Mouse (Mus musculus): ENCODE results near the gene Tcl1b2.
"Not testable (repeated sequence)": the region's sequence is repeated elsewhere in the genome, so short reads cannot be mapped to it uniquely, and the experiment has no call there.

Gene Tcl1b2

DNA sequence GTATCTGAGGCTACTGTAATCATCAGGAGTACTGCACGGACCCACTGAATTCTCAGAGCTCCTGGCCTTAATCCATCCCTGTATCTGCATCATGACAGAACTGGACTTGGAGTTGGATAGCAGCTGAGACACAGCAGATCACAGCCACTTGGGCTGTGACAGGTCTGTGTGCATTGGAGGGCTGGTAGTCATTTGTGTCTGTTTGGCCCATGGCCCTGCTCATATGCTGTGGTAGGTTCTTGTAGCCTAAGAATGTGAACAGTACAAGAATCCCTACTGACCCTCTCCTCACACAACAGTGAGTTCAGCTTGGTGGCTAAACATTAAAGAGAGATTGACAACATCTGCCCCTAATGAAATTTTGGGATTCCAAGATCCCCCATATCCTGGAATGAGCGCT lies 27.6 kb downstream of the Tcl1b2 start:
- in situ Hi-C loops (cut with MboI, MseI) = no loop called here

DNA sequence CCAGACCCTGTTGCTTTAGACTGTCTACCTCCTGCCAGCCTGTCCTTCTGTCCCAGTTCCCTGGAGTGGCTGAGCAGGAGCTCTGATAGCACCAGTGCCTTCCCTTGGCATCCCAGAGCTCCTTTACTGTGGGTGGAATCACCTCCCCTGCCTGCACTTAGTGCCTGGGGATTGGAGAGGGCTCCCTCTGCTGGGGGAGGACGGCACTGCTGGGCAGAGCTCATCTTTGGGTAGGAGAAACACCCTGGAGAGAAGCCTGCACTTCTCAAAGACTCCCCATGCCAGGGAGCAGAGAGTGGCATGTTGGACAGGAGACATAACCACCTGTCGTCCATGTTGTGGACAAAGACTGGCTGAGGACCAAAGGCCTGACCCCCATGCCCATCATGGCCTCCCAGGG lies 28.5 kb downstream of the Tcl1b2 start:
- in situ Hi-C loops (cut with MboI, MseI) = not testable (repeated sequence)

DNA sequence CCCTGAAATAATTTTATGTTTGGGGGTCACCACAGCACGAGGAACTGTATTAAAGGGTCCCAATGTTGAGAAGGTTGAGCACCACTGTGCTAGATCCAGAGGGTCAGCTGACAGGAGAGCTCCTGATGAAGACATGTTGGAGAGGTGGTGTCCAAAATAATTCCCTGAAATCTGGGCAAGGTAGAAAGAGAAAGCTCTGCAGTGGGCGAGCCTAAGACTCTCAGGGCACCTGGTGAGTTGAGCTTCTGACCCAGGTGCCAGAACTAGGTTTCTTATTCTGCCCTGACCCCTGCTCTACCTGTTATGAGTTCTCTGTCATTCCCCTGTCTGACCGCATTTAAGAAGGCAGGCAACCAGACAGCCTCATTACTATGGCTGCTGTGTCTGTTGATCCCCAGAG lies 30.2 kb downstream of the Tcl1b2 start, which contains the start of gene Tcl1b5:
Gene Tcl1b5 (plus strand): TSS at position 301 of the 400 bp plus-strand sequence.
- in situ Hi-C loops (cut with MboI, MseI) = not testable (repeated sequence)

GRCm38 (mm10) chr12:105181040-105181644 lies 35.3 kb downstream of the Tcl1b2 start:
- in situ Hi-C loops (cut with MboI, MseI) = not testable (repeated sequence)

GRCm38 (mm10) chr12:105188980-105189379 lies 43.2 kb downstream of the Tcl1b2 start:
- in situ Hi-C loops (cut with MboI, MseI) = loop anchor here (5.0 kb wide), 1 partner anchor 67 kb away; no protein-coding TSS in a partner anchor

DNA sequence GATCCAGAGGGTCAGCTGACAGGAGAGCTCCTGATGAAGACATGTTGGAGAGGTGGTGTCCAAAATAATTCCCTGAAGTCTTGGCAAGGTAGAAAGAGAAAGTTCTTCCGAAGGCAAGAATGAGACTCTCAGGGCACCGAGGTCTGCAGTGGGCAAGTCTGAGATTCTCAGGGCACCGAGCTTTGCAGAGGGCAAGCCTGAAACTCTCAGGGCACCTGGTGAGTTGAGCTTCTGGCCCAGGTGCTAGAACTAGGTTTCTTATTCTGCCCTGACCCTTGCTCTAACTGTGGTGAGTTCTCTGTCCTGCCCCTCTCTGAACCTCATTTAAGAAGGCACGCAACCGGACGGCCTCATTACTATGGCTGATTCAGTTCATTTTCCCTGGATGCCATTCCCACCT lies 44.9 kb downstream of the Tcl1b2 start, which contains the start of gene Tcl1b3:
Gene Tcl1b3 (plus strand): TSS at position 301 of the 400 bp plus-strand sequence.
- in situ Hi-C loops (cut with MboI, MseI) = not testable (repeated sequence)

- in situ Hi-C loops (cut with MboI, MseI) = loop anchor here (5.0 kb wide), 1 partner anchor 53 kb away; the partner anchor contains the start of gene Tcl1b2
Measured at GRCm38 (mm10) chr12:105199684-105200497, 54.1 kb downstream of the Tcl1b2 start.

- in situ Hi-C loops (cut with MboI, MseI) = loop anchor here (5.0 kb wide), 1 partner anchor 54 kb away; the partner anchor contains the start of gene Tcl1b2
Measured at GRCm38 (mm10) chr12:105201657-105202056, 55.8 kb downstream of the Tcl1b2 start, which contains the start of gene Tcl1b4. TSS of gene Tcl1b4 (plus strand) at chr12:105201957.

All from T-helper 2 cell (primary cell).